Mouse (Mus musculus) right cerebral cortex, postnatal 4 days (tissue): ENCODE data around the gene Rtca.

Experiments used
- DNase-seq: peaks from one replicate; pipeline ENCODE4 v3.0.0-alpha.2; 2022

Gene Rtca

GRCm38 (mm10) chr3:116507772-116508351, at the start of gene Rtca:
TSS of gene Rtca (minus strand) at chr3:116508208.
- DNase-seq, result peak; percentile 98

GRCm38 (mm10) chr3:116551362-116551761, 43.4 kb upstream of the Rtca start:
- DNase-seq, result no peak

GRCm38 (mm10) chr3:116547430-116547829, 39.4 kb upstream of the Rtca start:
- DNase-seq, result no peak

GRCm38 (mm10) chr3:116542532-116542931, 34.5 kb upstream of the Rtca start:
- no peak for DNase-seq

DNA sequence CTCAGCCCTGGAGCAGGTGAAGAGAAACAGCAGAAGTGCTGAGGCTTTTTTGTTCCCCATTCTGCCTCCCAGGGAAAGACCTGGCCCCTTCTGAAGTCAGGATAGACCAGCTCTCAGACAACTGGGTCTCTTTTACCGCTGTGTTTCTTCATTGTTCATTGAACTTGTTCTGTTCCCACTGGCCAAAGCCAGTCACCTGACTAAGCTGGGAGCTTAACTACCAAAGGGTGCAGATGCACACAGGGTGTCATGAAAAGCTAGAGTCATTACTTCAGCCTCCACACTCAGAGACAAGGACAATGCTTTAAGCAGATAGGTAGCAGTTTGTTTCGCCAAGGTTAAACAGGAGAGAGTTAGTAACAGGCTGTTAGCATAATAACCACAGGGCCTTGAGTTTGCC, 34.1 kb upstream of the Rtca start:
- no peak for DNase-seq

DNA sequence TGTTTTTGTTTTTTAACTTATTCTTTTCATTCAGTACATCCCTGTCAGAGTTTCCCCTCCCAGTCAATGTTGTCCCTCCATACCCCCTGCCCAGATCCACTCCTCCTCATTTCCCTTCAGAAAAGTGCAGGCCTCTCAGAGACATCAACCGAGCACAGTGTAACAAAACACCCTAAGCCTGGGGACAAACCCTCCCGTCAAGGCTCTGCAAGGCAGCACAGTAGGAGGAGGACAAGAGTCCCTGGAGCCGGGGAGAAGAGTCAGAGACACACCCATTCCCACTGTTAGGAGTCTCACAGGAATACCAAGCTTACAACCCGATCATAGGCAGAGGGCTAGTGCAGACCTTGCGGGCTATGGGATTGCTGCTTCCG, 29.2 kb upstream of the Rtca start:
- DNase-seq, result no peak

GRCm38 (mm10) chr3:116536428-116537199, 28.6 kb upstream of the Rtca start:
- DNase-seq, result peak; percentile 9

DNA sequence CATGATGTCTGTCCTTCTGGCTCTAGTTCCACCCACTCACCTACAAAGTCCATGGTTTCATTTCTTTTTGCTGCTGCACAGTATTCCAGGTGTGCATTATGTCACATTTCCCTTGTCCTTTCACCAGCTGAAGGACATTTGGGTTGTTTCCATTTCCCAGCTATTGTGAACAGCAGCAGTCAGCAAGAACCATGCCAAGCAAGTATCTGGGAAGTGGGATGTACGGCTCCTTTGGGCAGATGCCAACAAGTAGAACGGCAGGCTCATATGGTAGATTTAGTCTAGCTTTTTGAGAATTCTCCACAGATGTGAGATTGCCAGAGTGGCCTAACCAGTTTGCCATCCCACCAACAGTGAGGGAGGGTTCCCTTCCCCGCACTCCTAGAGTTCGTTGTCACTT, 22.8 kb upstream of the Rtca start:
- no peak for DNase-seq

DNA sequence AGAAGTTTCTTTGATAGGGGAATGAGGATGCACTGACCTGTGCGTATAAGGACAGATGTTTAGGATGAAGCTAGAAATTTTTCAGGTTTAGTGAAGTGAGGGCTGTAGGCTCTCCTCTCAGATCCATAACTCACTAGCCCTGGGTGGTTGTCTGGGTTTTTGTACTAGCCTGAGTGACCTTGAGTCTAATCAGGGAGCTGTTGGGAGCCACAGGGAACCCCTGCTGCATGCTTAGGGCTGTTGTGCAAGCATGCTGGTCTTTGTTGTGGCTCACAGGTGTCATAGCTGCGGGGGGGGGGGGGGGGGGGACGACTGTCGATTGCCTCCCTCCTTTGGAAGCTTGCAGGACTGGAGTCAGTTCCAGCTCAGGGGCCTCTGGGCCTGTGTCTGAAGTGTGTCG, 21.7 kb upstream of the Rtca start:
- DNase-seq, result no peak

DNA sequence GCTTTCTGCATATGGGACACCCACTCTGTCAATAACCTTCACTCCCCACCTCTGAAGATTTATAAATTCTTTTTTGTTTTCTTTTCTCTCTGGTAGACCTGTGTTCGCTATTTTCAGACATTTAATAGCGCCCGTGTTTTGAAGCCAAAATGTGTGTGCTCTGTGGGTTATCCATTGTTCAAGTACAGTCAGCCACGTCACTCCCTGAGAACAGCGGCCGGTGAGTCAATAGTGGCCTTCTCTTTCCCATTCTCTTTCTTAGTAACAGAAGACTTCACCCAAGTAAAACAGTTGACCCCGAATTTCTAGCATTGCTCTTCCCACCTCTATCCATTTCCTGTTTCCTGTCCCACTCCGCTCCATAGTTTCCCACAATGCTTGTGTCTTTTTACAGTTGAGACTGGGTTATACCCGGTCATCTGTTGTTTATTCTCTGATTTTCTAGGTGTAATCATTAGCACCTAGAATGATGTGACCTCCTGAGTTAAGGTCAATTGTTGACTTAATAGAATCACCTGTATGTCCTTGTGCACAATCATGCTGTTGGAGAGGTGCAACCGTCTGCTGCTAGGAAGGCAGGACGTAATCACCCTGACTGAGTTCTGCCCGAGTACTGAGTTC, 12.2 kb upstream of the Rtca start:
- DNase-seq, result no peak

DNA sequence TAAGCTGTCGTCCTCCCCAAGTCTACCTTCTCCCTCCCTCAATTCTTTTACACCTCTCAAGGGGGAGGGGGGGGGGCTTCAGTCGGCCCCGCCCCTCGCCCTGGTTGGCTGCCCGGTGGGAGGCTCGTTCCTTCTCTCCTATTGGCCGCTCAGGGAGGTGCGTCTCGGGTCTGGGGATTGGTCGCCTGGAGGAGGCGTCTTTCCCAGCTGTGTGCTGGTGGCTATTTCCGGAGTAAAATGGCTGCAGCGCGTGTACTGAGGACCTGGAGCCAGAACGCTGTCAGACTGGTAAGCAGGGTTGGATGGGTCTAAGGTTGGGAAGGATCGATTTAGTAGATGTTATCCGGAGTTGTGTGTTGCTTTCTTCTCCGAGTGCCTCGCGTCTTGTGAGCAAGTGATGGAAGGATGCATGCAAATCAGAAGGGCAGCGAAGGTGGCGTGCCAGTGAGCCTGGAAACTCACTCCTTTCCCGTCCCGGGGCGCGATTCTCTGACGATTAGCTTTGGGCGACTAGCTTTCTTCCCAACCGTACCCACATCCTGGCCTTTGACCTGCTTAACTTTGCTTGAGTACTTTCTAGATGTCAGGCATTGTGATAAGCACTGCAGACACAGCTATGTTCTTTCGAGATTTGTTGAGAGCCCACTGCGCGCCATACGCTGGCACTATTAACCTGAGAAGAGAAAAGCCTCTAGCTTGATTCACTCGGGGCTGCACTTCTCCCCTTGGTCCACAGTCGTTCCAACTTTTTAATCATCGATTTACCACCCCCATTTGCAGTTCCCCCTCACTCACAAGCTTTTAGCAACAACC, 5.1 kb upstream of the Rtca start, which contains the start of gene Dbt:
Gene Dbt (plus strand): TSS at position 167 of the 813 bp plus-strand sequence.
- DNase-seq, result peak; percentile 87

GRCm38 (mm10) chr3:116512151-116512903, 4.3 kb upstream of the Rtca start:
- DNase-seq, result peak; percentile 33

DNA sequence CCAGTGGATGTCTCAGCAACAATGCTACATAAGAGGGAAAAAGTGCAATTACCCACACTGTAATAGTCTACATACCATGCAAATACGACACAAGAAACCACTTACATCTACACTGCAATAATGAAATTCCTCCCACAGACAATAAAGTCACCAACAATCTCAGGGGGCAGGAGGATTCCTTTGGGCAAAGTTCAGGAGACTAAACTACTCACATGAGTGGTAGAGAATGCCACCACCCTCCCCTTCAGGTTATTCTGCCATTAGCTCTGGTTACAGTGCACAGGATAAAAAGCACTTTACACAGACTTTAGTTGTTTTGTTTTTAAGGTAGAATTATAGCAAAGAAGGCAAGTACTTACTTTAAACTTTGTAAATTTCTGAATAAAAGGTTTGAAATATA, 12.3 kb downstream of the Rtca start:
- DNase-seq, result no peak

DNA sequence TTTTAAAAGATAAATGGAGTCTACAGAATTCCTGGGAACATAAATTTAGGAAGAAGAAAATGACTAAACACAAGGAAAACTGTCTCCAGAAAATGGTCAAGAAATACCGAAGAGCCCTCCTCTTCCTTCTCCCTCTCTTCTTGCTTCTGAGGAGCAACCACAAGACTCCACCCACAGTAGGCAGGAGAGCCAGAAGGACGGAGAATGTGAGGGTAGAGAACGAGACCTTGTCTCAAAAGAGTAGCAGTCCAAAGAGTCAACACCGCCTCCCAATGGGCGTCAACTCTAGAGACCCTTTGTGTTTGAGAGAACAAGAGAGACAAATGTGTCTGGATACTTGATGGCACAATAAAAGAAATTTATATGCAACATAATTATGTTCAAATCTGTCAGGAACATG, 14.3 kb downstream of the Rtca start:
- no peak for DNase-seq

DNA sequence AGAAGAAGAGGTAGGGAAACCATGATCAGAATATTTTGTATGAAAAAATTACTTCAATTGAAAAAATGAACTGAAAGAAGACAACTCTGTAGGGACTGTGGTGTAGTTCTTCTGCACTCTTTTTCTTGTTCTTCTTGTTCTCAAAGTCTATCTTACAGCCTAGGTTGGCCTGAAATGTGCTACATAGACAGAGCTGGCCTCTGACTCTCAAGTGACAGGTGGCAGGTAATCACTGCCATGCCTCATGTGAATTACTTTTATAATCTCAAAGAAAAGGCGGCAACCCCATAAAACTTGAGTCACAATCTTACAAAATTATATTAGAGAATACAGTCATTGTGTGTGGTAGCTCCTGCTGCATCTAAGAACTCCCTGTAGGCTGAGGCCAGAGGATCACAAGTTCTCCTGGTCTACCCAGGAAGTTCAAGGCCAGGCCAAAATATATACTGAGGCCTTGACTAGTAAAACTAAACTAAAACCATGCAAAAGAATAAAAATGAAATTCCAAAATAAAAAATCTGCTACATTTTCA, 16.0 kb downstream of the Rtca start:
- no peak for DNase-seq

DNA sequence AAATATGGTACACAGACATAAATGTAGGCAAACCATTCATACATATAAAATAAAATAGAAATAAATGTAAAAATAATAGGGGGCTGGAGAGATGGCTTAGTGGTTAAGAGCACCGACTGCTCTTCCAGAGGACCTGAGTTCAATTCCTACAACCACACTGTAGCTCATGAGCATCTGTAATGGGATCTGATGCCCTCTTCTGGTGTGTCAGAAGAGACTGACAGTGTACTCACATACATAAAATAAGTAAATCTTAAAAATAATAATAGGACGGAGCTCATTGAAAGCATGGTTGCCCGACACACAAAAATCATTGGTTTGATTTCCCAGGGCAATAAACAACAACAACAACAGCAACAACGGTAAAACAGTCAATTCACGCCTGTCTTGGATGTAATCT, 17.1 kb downstream of the Rtca start:
- DNase-seq, result no peak

GRCm38 (mm10) chr3:116483271-116483670, 24.7 kb downstream of the Rtca start:
- no peak for DNase-seq

GRCm38 (mm10) chr3:116482724-116483123, 25.3 kb downstream of the Rtca start:
- no peak for DNase-seq

- no peak for DNase-seq
These were observed 27.1 kb downstream of the Rtca start for GRCm38 (mm10) chr3:116480937-116481336.

DNA sequence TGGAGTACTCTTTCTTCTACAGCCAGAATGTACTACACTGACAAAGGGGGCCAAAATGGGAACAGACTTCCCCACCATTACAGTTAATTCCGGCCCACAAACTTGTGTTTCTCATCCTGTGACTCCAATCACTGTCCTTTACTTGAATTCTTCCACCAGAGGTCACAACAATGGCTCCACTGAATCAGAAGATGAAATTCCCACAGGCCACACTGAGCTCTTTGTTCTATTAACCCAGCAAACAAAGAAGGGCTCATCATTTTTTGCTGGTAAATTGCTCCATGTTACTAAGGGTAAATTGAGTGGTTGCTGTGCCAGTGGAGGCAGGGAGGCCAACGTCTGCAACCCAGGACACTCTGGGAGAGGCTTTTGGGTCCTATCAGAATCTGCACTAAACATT, 27.9 kb downstream of the Rtca start:
- no peak for DNase-seq

- DNase-seq, result no peak
These were observed 30.7 kb downstream of the Rtca start for GRCm38 (mm10) chr3:116477351-116477750.

- no peak for DNase-seq
These were observed 31.2 kb downstream of the Rtca start for GRCm38 (mm10) chr3:116476686-116477298.
